Mouse (Mus musculus) embryonic facial prominence, embryonic 13.5 days (tissue): Measurements from ENCODE around the gene Arhgef3. TPM values are rescaled to one million over a fixed set of nuclear protein-coding genes. Genes with fewer than 3 reads are reported as not detected.

Experiments used
- ATAC-seq: fragments of 200-750 bp; cut with Nextera tagmentation; 2 replicates; pipeline ENCODE4 v1.8.0; 2017; ENCODE audit warnings: low read depth; ENCODE audit not compliant: insufficient number of reproducible peaks, insufficient read depth, low FRiP score, low TSS enrichment
- H3K27ac ChIP-seq: fragments of 300-500 bp; sonication (generic); 2 replicates; pipeline ENCODE4 v1.5.1; 2015; ENCODE audit warnings: moderate library complexity, mild to moderate bottlenecking, inconsistent platforms
- H3K27me3 ChIP-seq: fragments of 300-500 bp; sonication (generic); 2 replicates; pipeline ENCODE4 v1.6.1; 2015; ENCODE audit warnings: mild to moderate bottlenecking, inconsistent platforms
- H3K36me3 ChIP-seq: fragments of 300-500 bp; sonication (generic); 2 replicates; pipeline ENCODE4 v1.6.1; 2015; ENCODE audit warnings: mild to moderate bottlenecking, inconsistent platforms
- H3K4me1 ChIP-seq: fragments of 300-500 bp; sonication (generic); 2 replicates; pipeline ENCODE4 v1.6.1; 2015; ENCODE audit warnings: inconsistent platforms
- H3K4me2 ChIP-seq: fragments of 300-500 bp; sonication (generic); 2 replicates; pipeline ENCODE4 v1.6.1; 2015; ENCODE audit warnings: moderate library complexity, mild to moderate bottlenecking, inconsistent platforms
- H3K4me3 ChIP-seq: fragments of 300-500 bp; sonication (generic); 2 replicates; pipeline ENCODE4 v1.5.1; 2015; ENCODE audit warnings: mild to moderate bottlenecking, inconsistent platforms
- H3K9ac ChIP-seq: fragments of 300-500 bp; sonication (generic); 2 replicates; pipeline ENCODE4 v1.6.1; 2015; ENCODE audit warnings: mild to moderate bottlenecking, inconsistent platforms
- H3K9me3 ChIP-seq: fragments of 300-500 bp; sonication (generic); 2 replicates; pipeline ENCODE4 v1.6.1; 2016; ENCODE audit warnings: inconsistent platforms
- WGBS: fragments of 180-500 bp; shearing (Covaris S2); methylation state at CpG from one replicate; pipeline ENCODE4 v1.1.7; 2015; ENCODE audit warnings: mixed read lengths; 5-methylcytosine and 5-hydroxymethylcytosine counted together
- polyA plus RNA-seq: library from polyadenylated mRNA; unstranded; fragments of >200 nt; fragmentation: Nextera tagmentation; extraction: Ambion mirVana; gene quantifications from 2 replicates; pipeline ENCODE4 v1.2.1, GENCODE M21; 2015

Arhgef3 gene
- polyA plus RNA-seq, 1 experiment from 2014 or later, result 12.8 TPM

- Histone ChIP-seq H3K27me3 (no peaks in the 10 kb centered on the region), H3K4me3 (no peak overlapping the region), H3K9ac (no peak overlapping the region), H3K27ac (no peak overlapping the region), H3K4me2 (no peak overlapping the region), H3K9me3 (no peaks in the 10 kb centered on the region), H3K36me3 (peaks cover 9% of the 10 kb centered on the region), H3K4me1 (peaks cover 19% of the 10 kb centered on the region)
- WGBS, result 61% methylated on average over 7 of the region's 7 CpGs
- ATAC-seq, result no peak
These were observed 281.7 kb downstream of the Arhgef3 start for GRCm38 (mm10) chr14:27396424-27396823.

GRCm38 (mm10) chr14:27397526-27397925 lies 282.8 kb downstream of the Arhgef3 start:
- Histone ChIP-seq H3K9me3 (no peaks in the 10 kb centered on the region), H3K36me3 (peaks cover 9% of the 10 kb centered on the region), H3K4me1 (peaks cover 20% of the 10 kb centered on the region), H3K4me2 (no peak overlapping the region), H3K27ac (no peak overlapping the region), H3K9ac (no peak overlapping the region), H3K27me3 (no peaks in the 10 kb centered on the region), H3K4me3 (no peak overlapping the region)
- no peak for ATAC-seq
- WGBS, result 72% methylated on average over 6 of the region's 6 CpGs

- Histone ChIP-seq H3K4me2 (no peak overlapping the region), H3K4me3 (no peak overlapping the region), H3K27me3 (no peaks in the 10 kb centered on the region), H3K4me1 (peaks cover 23% of the 10 kb centered on the region), H3K9me3 (no peaks in the 10 kb centered on the region), H3K27ac (no peak overlapping the region), H3K9ac (no peak overlapping the region), H3K36me3 (peaks cover 17% of the 10 kb centered on the region)
- 89% methylated on average over 6 of the region's 6 CpGs for WGBS
- ATAC-seq, result no peak
These were observed 285.8 kb downstream of the Arhgef3 start for GRCm38 (mm10) chr14:27400495-27400894.

GRCm38 (mm10) chr14:27401717-27402278 lies 287.1 kb downstream of the Arhgef3 start:
- WGBS, result 81% methylated on average over 12 of the region's 12 CpGs

GRCm38 (mm10) chr14:27402332-27403250 lies 287.9 kb downstream of the Arhgef3 start:
- Histone ChIP-seq H3K36me3 (peaks cover 17% of the 10 kb centered on the region), H3K9ac (no peak overlapping the region), H3K4me1 (peaks cover 14% of the 10 kb centered on the region), H3K4me2 (no peak overlapping the region), H3K9me3 (0 out of 2 replicates have a peak, but pooled peaks cover 8% of the 10 kb centered on the region), H3K27me3 (no peaks in the 10 kb centered on the region), H3K4me3 (no peak overlapping the region), H3K27ac (0 out of 2 replicates have a peak overlapping the region, but pooled peaks have one; percentile 3)
- ATAC-seq, result no peak
- WGBS, result 73% methylated on average over 10 of the region's 10 CpGs

More at GRCm38 (mm10) chr14:27401717-27402278, 287.1 kb downstream of the Arhgef3 start:
- Histone ChIP-seq H3K4me1 (peaks cover 14% of the 10 kb centered on the region), H3K27ac (0 out of 2 replicates have a peak overlapping the region, but pooled peaks have one; percentile 3), H3K36me3 (peaks cover 17% of the 10 kb centered on the region), H3K9me3 (0 out of 2 replicates have a peak, but pooled peaks cover 8% of the 10 kb centered on the region), H3K27me3 (no peaks in the 10 kb centered on the region), H3K4me2 (no peak overlapping the region), H3K4me3 (no peak overlapping the region), H3K9ac (no peak overlapping the region)
- no peak for ATAC-seq

GRCm38 (mm10) chr14:27405452-27405851 lies 290.8 kb downstream of the Arhgef3 start:
- Histone ChIP-seq H3K4me3 (no peak overlapping the region), H3K4me1 (0 out of 2 replicates have a peak, but pooled peaks cover 5% of the 10 kb centered on the region), H3K27ac (no peak overlapping the region), H3K27me3 (no peaks in the 10 kb centered on the region), H3K36me3 (peaks cover 10% of the 10 kb centered on the region; the same call in 1 of the 2 replicates), H3K9me3 (0 out of 2 replicates have a peak, but pooled peaks cover 12% of the 10 kb centered on the region), H3K9ac (no peak overlapping the region), H3K4me2 (no peak overlapping the region)
- ATAC-seq, result no peak
- WGBS, result 61% methylated on average over 4 of the region's 4 CpGs

GRCm38 (mm10) chr14:27405947-27406346 lies 291.2 kb downstream of the Arhgef3 start:
- Histone ChIP-seq H3K9ac (no peak overlapping the region), H3K4me3 (no peak overlapping the region), H3K27me3 (no peaks in the 10 kb centered on the region), H3K4me1 (0 out of 2 replicates have a peak, but pooled peaks cover 5% of the 10 kb centered on the region), H3K36me3 (peaks cover 8% of the 10 kb centered on the region; the same call in 1 of the 2 replicates), H3K4me2 (no peak overlapping the region), H3K27ac (no peak overlapping the region), H3K9me3 (0 out of 2 replicates have a peak, but pooled peaks cover 12% of the 10 kb centered on the region)
- ATAC-seq, result no peak
- WGBS, result 95% methylated on average over 2 of the region's 2 CpGs

- ATAC-seq, result no peak
- H3K9ac ChIP-seq, result no peak overlapping the region
- H3K27ac ChIP-seq, result no peak overlapping the region
- WGBS, result 89% methylated on average over 3 of the region's 3 CpGs
- peaks cover 8% of the 10 kb centered on the region; the same call in 1 of the 2 replicates for H3K36me3 ChIP-seq
- H3K9me3 ChIP-seq, result 0 out of 2 replicates have a peak, but pooled peaks cover 12% of the 10 kb centered on the region
- H3K4me3 ChIP-seq, result no peak overlapping the region
- no peaks in the 10 kb centered on the region for H3K4me1 ChIP-seq
- no peak overlapping the region for H3K4me2 ChIP-seq
- no peaks in the 10 kb centered on the region for H3K27me3 ChIP-seq
These were observed 293.5 kb downstream of the Arhgef3 start for GRCm38 (mm10) chr14:27408240-27408639.

- WGBS, result 90% methylated on average over 3 of the region's 3 CpGs
- Histone ChIP-seq H3K9ac (no peak overlapping the region), H3K4me1 (no peaks in the 10 kb centered on the region), H3K36me3 (no peaks in the 10 kb centered on the region), H3K27ac (no peak overlapping the region), H3K4me3 (no peak overlapping the region), H3K4me2 (no peak overlapping the region), H3K9me3 (0 out of 2 replicates have a peak, but pooled peaks cover 12% of the 10 kb centered on the region), H3K27me3 (no peaks in the 10 kb centered on the region)
- no peak for ATAC-seq
These were observed 295.0 kb downstream of the Arhgef3 start for GRCm38 (mm10) chr14:27409662-27410061.

- no peak for ATAC-seq
- 90% methylated on average over 7 of the region's 7 CpGs for WGBS
- H3K9ac ChIP-seq, result no peak overlapping the region
- no peaks in the 10 kb centered on the region for H3K36me3 ChIP-seq
- no peak overlapping the region for H3K4me2 ChIP-seq
- 0 out of 2 replicates have a peak, but pooled peaks cover 7% of the 10 kb centered on the region for H3K9me3 ChIP-seq
- H3K4me3 ChIP-seq, result no peak overlapping the region
- H3K27me3 ChIP-seq, result no peaks in the 10 kb centered on the region
- H3K4me1 ChIP-seq, result no peaks in the 10 kb centered on the region
- H3K27ac ChIP-seq, result no peak overlapping the region
These were observed 296.8 kb downstream of the Arhgef3 start for GRCm38 (mm10) chr14:27411492-27411891.

GRCm38 (mm10) chr14:27412699-27413098 lies 298.0 kb downstream of the Arhgef3 start:
- Histone ChIP-seq H3K9me3 (0 out of 2 replicates have a peak, but pooled peaks cover 4% of the 10 kb centered on the region), H3K4me2 (no peak overlapping the region), H3K4me3 (no peak overlapping the region), H3K9ac (no peak overlapping the region), H3K36me3 (no peaks in the 10 kb centered on the region), H3K4me1 (no peaks in the 10 kb centered on the region), H3K27ac (no peak overlapping the region), H3K27me3 (no peaks in the 10 kb centered on the region)
- no peak for ATAC-seq
- 75% methylated on average over 8 of the region's 8 CpGs for WGBS
